Mouse (Mus musculus): Measurements from ENCODE around the gene Zfp493. TPM values are rescaled to one million over a fixed set of nuclear protein-coding genes. Genes with fewer than 3 reads are reported as not detected.

Gene Zfp493
- polyA plus RNA-seq (2021; fragmentation: Nextera tagmentation), result 1.6 and 4.5 TPM in 2 replicates
- long read RNA-seq, experiment 1, transcript Zfp493-201 (4 exons, 3,258 nt), result major isoform, 11 of 17 reads
- long read RNA-seq, experiment 1, partial matches to known transcripts, result 0 of 17 reads
- long read RNA-seq, experiment 1, other reads (novel, unspliced or antisense), result 4 of 17 reads
- long read RNA-seq, experiment 2, partial matches to known transcripts, result 0 of 10 reads
- long read RNA-seq, experiment 2, other reads (novel, unspliced or antisense), result 4 of 10 reads

DNA sequence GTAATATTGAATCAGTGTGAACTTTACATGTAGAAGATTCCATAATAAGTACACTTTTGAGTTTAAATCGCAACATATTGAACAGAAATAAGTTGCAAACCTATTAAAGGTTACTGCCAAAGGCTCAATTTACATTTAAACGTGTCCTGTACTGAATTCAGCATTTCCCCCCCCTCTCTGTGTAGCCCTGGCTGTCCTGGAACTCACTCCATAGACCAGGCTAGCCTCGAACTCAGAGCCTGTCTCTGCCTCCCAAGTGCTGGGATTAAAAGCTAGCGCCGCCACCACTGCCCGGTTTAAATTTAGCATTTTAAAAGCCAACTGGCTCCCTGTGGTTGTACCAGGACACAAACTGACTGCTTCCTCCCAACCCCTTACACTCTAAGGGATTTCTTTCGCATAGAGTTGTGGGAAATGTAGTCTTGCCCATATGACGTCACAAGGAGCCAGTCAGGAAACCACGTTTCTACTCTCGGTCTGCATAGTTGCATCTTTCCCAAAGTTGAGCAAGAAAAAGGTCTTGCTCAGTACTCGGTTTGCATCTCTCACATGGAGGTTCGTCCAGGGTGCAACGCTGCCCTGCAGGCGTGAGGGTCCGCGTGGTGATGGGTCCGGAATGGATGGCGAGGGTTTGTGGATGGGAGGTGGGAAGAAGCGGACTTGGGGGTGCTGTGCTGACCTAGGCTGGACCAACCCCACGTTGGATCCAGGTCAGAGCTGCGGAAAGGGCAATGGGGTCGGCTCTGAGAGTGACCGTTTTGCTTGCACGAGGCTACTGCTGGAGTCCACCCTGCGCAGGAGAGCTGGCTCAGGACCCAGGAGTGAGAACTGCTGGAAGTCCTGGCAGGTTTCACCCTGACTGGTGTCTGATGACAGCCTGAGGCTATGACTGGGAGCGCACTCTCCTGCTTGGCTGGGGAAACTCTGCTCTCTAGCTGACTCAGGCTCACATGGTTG is at the start of gene Zfp493:
Gene Zfp493, plus strand, starts transcription at position 429 of the 957 bp plus-strand sequence.

DNA sequence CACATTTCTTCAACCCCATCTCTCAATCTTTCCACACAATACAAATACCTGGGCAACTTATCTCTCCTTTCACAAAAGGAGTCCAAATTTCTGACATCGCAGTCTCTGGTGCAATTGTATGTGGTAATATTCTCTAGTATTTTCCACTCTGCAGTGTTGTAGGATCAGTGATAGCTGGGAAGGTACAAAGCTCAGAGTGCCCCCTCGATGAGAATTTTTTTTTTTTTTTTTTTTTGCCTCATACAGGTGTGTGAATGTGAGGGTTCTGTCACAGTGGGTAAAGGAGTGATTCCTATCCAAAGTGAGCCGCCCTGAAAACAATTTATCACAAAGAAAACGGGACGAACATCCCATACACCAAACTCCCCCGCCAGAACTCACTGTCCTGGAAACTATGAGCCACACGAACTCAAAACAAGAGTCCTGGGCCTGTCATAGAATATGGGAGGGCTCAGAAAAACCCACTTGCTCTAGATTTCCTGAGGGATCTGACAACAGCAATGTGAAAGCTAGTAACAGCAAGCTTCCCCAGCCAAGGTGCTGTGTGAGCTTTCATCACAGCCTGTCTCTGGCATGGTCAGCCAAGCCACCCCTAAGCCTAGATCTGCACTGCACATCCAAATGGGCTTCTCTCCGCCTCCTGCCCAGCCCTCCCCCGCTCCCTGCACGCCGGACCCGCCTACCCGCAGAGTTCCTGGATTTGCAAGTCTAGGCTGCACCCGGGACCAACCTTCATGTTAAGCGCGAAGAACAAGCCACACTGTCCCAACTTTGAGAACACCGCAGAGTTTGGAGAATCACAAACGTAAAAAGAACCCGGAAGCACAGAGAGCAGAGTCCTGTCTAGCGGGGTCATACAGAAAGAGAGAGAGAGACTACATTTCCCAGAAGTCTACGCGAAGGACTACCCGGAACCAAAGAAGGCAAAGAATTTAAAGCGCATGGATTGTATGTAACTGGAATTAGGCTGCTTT is 24.9 kb upstream of the Zfp493 start, which contains the start of gene Zfp85:
Gene Zfp85, minus strand, starts transcription at position 896 of the 974 bp plus-strand sequence.

GRCm38 (mm10) chr13:67813710-67814660 is 34.5 kb downstream of the Zfp493 start, which contains the start of gene Zfp273:
TSS of gene Zfp273 (plus strand) at chr13:67813740.

DNA sequence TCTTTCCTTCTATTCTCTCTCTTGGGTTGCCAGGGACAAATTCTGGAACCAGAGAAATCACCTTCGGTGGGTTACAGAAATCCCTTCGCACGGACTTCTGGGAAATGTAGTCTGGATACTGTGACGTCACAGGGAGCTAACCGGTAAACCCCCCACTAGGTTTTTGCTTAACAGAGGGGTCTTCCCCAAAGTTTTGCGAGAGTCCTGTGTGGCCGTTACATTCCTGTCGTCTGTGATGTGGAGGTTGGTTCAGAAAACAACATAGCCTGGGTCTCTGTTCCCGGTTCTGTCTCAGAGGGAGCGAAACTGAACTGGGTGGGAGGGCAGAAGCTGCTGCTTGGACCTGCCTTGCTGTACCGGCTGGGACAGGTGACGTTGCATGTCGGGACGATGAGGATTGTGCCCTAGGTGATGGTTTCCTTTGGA is 51.4 kb downstream of the Zfp493 start, which contains the start of gene Gm10037:
Gene Gm10037, plus strand, starts transcription at position 196 of the 426 bp plus-strand sequence.

Other genes with a start within 250 kb of the Zfp493 start
- gene Zfp748, start 225.9 kb upstream of the Zfp493 start, polyA plus RNA-seq (2021; fragmentation: Nextera tagmentation), result 4.1 and 5.1 TPM in 2 replicates
- 2.4 and 2.8 TPM in 2 replicates for gene Zfp729b, start 170.0 kb upstream of the Zfp493 start, polyA plus RNA-seq (2021; fragmentation: Nextera tagmentation)
- 1.6 and 1.7 TPM in 2 replicates for gene Gm49345, start 141.9 kb upstream of the Zfp493 start, polyA plus RNA-seq (2021; fragmentation: Nextera tagmentation)
- 1.3 and 1.9 TPM in 2 replicates for gene Zfp729a, start 141.9 kb upstream of the Zfp493 start, polyA plus RNA-seq (2021; fragmentation: Nextera tagmentation)
- 7.4 and 8.1 TPM in 2 replicates for gene Zfp738, start 92.6 kb upstream of the Zfp493 start, polyA plus RNA-seq (2021; fragmentation: Nextera tagmentation)
- 2.4 and 3.8 TPM in 2 replicates for gene Zfp65, start 50.5 kb upstream of the Zfp493 start, polyA plus RNA-seq (2021; fragmentation: Nextera tagmentation)
- 3.6 and 4.3 TPM in 2 replicates for gene Zfp85, start 24.5 kb upstream of the Zfp493 start, polyA plus RNA-seq (2021; fragmentation: Nextera tagmentation)
- 2.5 and 4.1 TPM in 2 replicates for gene Zfp273, start 34.0 kb downstream of the Zfp493 start, polyA plus RNA-seq (2021; fragmentation: Nextera tagmentation)
- 10.0 and 15.8 TPM in 2 replicates for gene Gm10037, start 51.4 kb downstream of the Zfp493 start, polyA plus RNA-seq (2021; fragmentation: Nextera tagmentation)
- gene BC048507, start 83.6 kb downstream of the Zfp493 start, polyA plus RNA-seq (2021; fragmentation: Nextera tagmentation), result not detected in 2 replicates

Data from left cerebral cortex, adult 6 months (tissue).